Mouse (Mus musculus) liver, embryonic 14.5 days (tissue): ENCODE measurements around the gene Gtf2a1l. TPM values are rescaled to one million over a fixed set of nuclear protein-coding genes. Genes with fewer than 3 reads are reported as not detected.
A peak's percentile ranks its signal among the peaks of the same experiment; 100 is the strongest.

Experiments used
- ATAC-seq: fragments of 200-750 bp; cut with Nextera tagmentation; 2 replicates; pipeline ENCODE4 v1.8.0; 2017; ENCODE audit warnings: moderate number of reproducible peaks, mild to moderate bottlenecking, moderate library complexity; ENCODE audit not compliant: insufficient read depth
- DNase-seq, 3 experiments: peaks; one replicate each; pipeline ENCODE4 v3.0.0-alpha.2; 2012 to 2013; ENCODE audit warnings: low read depth in 3 of 3, low spot score in 3 of 3
- H3K27ac ChIP-seq: fragments of 300-500 bp; sonication (generic); 2 replicates; pipeline ENCODE4 v1.5.1; 2014; ENCODE audit warnings: moderate library complexity, mild to moderate bottlenecking, control low read depth, inconsistent platforms
- H3K27me3 ChIP-seq: fragments of 300-500 bp; sonication (generic); 2 replicates; pipeline ENCODE4 v1.6.1; 2014; ENCODE audit warnings: mild to moderate bottlenecking, low read length, moderate library complexity; ENCODE audit not compliant: control insufficient read depth, insufficient read depth
- H3K36me3 ChIP-seq: fragments of 300-500 bp; sonication (generic); replicated peaks from 2 replicates; pipeline ENCODE4 v1.6.1; 2014; ENCODE audit warnings: low read depth; ENCODE audit not compliant: control insufficient read depth, insufficient read depth
- H3K4me1 ChIP-seq, 2 experiments: fragments of 200-500 bp in 1 of 2; fragments of 300-500 bp in 1 of 2; sonication (generic) in 1 of 2; replicated peaks; 2 replicates each; pipeline ENCODE4 v1.6.1; 2012 to 2014; ENCODE audit warnings: antibody characterized with exemption in 1 of 2, inconsistent platforms in 1 of 2, low read length in 1 of 2; ENCODE audit not compliant: control insufficient read depth in 2 of 2, insufficient read depth in 2 of 2
- H3K4me2 ChIP-seq: fragments of 300-500 bp; sonication (generic); 2 replicates; pipeline ENCODE4 v1.6.1; 2014; ENCODE audit warnings: low read depth, mild to moderate bottlenecking, control low read depth, moderate library complexity
- H3K4me3 ChIP-seq, 2 experiments: fragments of 200-500 bp in 1 of 2; fragments of 300-500 bp in 1 of 2; sonication (generic) in 1 of 2; 2 replicates each; pipeline ENCODE4 v1.5.1; 2012 to 2014; ENCODE audit warnings: low read depth in 2 of 2, low read length in 2 of 2, mild to moderate bottlenecking in 2 of 2, control low read depth in 1 of 2, inconsistent platforms in 1 of 2, moderate library complexity in 1 of 2; ENCODE audit not compliant: insufficient read depth in 1 of 2
- H3K9ac ChIP-seq: fragments of 300-500 bp; sonication (generic); replicated peaks from 2 replicates; pipeline ENCODE4 v1.6.1; 2014; ENCODE audit warnings: mild to moderate bottlenecking, control low read depth, moderate library complexity
- H3K9me3 ChIP-seq: fragments of 300-500 bp; sonication (generic); 2 replicates; pipeline ENCODE4 v1.6.1; 2016; ENCODE audit warnings: low read length, mixed read lengths; ENCODE audit not compliant: control insufficient read depth
- CTCF ChIP-seq: IDR thresholded peaks from 2 replicates; pipeline ENCODE4 v1.5.1; 2016; ENCODE audit warnings: antibody characterized with exemption, low read depth, control low read depth
- EP300 ChIP-seq: IDR thresholded peaks from 2 replicates; pipeline ENCODE4 v1.6.1; 2016; ENCODE audit warnings: antibody characterized with exemption, low read depth
- WGBS: fragments of 180-500 bp; shearing (Covaris S2); extraction: QIAGEN DNeasy Blood & Tissue Kit; methylation state at CpG from one replicate; pipeline ENCODE4 v1.1.7; 2014; ENCODE audit not compliant: insufficient replicate concordance; 5-methylcytosine and 5-hydroxymethylcytosine counted together
- polyA plus RNA-seq, 2 experiments: library from polyadenylated mRNA; depleted of rRNA in 1 of 2; stranded (reverse) in 1 of 2; unstranded in 1 of 2; fragments of >200 nt; fragmentation: Nextera tagmentation in 1 of 2; extraction: Ambion mirVana in 1 of 2; gene quantifications; 2 replicates each; pipeline versions ENCODE4 v1.2.1 to v1.2.3; 2012 to 2014

Gene Gtf2a1l
- polyA plus RNA-seq, 2 experiments, result not detected

GRCm38 (mm10) chr17:88647149-88647548 lies 21.3 kb upstream of the Gtf2a1l start:
- WGBS, result 57% methylated on average over 3 of the region's 3 CpGs
- no peaks in the 10 kb centered on the region for H3K27me3 ChIP-seq
- DNase-seq, result no peak
- ATAC-seq, result no peak
- H3K9me3 ChIP-seq, result no peaks in the 10 kb centered on the region
- no peak for TF ChIP-seq CTCF
- no peak for TF ChIP-seq EP300
- no peak overlapping the region for H3K9ac ChIP-seq
- H3K4me3 ChIP-seq, result no peak overlapping the region
- H3K27ac ChIP-seq, result no peak overlapping the region
- no peaks in the 10 kb centered on the region for H3K4me1 ChIP-seq
- H3K4me2 ChIP-seq, result no peak overlapping the region
- no peaks in the 10 kb centered on the region for H3K36me3 ChIP-seq

- no peak overlapping the region for H3K4me3 ChIP-seq
- TF ChIP-seq EP300 (no peak), CTCF (peak; percentile 75)
- no peak for DNase-seq
- H3K27me3 ChIP-seq, result no peaks in the 10 kb centered on the region
- WGBS, result 5% methylated on average over 9 of the region's 9 CpGs
- H3K27ac ChIP-seq, result no peak overlapping the region
- no peak overlapping the region for H3K9ac ChIP-seq
- no peaks in the 10 kb centered on the region for H3K4me1 ChIP-seq
- H3K9me3 ChIP-seq, result no peaks in the 10 kb centered on the region
- no peak for ATAC-seq
- H3K36me3 ChIP-seq, result no peaks in the 10 kb centered on the region
- no peak overlapping the region for H3K4me2 ChIP-seq
These were observed 16.4 kb upstream of the Gtf2a1l start for GRCm38 (mm10) chr17:88652010-88652409.

DNA sequence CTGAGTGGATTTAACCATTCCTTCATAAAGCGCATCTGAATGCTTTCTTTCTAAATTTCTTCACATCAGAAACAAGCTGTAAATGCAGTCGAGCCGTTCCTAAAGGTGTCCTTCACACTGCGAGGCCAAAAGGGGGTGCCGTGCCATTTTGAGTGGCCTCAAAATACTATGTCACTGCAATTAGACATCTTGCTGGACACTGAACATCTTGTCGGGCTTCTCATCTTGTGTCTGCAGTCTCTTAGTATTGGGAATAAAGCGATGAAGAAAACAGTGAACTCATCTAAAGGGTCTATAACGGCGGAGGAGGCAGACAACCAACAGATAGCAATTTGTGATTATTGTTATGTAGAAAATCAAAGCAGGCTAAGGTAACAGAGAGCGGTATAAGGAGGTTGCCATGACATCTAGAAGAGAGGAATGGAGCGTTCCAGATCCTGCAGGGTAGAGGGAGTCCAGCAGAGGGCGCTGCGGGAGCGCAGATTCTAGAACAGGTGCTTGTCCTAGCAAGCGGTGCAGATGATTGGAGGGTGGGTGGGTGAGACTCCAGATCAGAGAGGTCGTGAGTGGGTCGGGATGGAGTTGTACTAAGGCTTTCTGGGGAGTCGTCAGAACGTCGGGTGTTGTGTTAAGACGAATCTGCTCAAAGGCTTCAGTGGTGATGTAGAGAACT lies 15.6 kb upstream of the Gtf2a1l start:
- WGBS, result 17% methylated on average over 21 of the region's 21 CpGs
- Histone ChIP-seq H3K36me3 (no peaks in the 10 kb centered on the region), H3K9me3 (no peaks in the 10 kb centered on the region), H3K4me1 (no peaks in the 10 kb centered on the region), H3K27me3 (no peaks in the 10 kb centered on the region), H3K4me3 (no peak overlapping the region), H3K4me2 (no peak overlapping the region), H3K27ac (no peak overlapping the region), H3K9ac (no peak overlapping the region)
- 0 out of 2 replicates have a peak, but pooled peaks have one; percentile 45 for ATAC-seq
- TF ChIP-seq EP300 (no peak), CTCF (peak; percentile 89)
- peak in 2 of 3 experiments; percentile 14 to 22 for DNase-seq

GRCm38 (mm10) chr17:88653375-88653769 lies 15.1 kb upstream of the Gtf2a1l start:
- Histone ChIP-seq H3K9me3 (no peaks in the 10 kb centered on the region), H3K36me3 (no peaks in the 10 kb centered on the region), H3K27me3 (no peaks in the 10 kb centered on the region), H3K4me2 (no peak overlapping the region), H3K4me3 (no peak overlapping the region), H3K4me1 (no peaks in the 10 kb centered on the region), H3K9ac (no peak overlapping the region), H3K27ac (no peak overlapping the region)
- TF ChIP-seq CTCF (no peak), EP300 (no peak)
- ATAC-seq (no peak), DNase-seq (no peak)
- 57% methylated on average over 4 of the region's 4 CpGs for WGBS

- DNase-seq, result no peak
These were observed 9.9 kb upstream of the Gtf2a1l start for GRCm38 (mm10) chr17:88658510-88658909.

More at GRCm38 (mm10) chr17:88658510-88658909, 9.9 kb upstream of the Gtf2a1l start:
- H3K4me3 ChIP-seq, result no peak overlapping the region
- 63% methylated on average over 6 of the region's 6 CpGs for WGBS
- no peaks in the 10 kb centered on the region for H3K27me3 ChIP-seq
- no peak for ATAC-seq
- H3K27ac ChIP-seq, result no peak overlapping the region
- no peaks in the 10 kb centered on the region for H3K9me3 ChIP-seq
- TF ChIP-seq EP300 (no peak), CTCF (no peak)
- no peaks in the 10 kb centered on the region for H3K4me1 ChIP-seq
- H3K36me3 ChIP-seq, result no peaks in the 10 kb centered on the region
- H3K4me2 ChIP-seq, result no peak overlapping the region
- no peak overlapping the region for H3K9ac ChIP-seq
